Mouse (Mus musculus): ENCODE measurements at regions not wholly inside any gene's neighbourhood (a gene's known extent, or its start where the extent isn't known, plus 50 kb on each side); places are given as distances from the start of the nearest gene placed in this dataset.

DNA sequence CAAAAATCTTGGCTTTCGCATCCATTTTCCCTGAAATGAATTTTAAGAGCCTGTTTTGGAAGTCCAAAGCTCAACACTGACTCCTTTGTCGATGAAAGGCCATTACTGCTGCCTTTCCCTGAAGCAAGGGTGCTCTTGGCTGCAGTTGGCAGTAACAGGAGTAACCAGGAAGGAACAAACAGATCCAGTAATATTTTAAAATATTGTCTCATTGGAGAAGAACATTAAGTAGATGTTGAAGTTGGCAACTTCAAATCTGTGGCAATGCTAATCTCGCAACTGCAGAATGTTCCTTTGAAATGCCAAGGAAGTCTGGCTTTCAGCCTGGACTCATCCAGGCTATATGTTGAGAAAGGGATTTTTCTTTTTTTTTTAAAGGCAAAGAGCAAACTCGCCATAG, 154.3 kb upstream of the Lef1 start:
- TF ChIP-seq POLR2A (IDR thresholded peaks at IDR 0.05; ENCODE audit: low read depth, low read length) (no peak), CTCF (IDR thresholded peaks at IDR 0.05; ENCODE audit: borderline replicate concordance, insufficient read depth, low read length) (no peak)

All from embryonic fibroblast, embryonic 13.5 days (primary cell).